Mouse (Mus musculus): ENCODE measurements around the gene Btbd35f20. TPM values are rescaled to one million over a fixed set of nuclear protein-coding genes. Genes with fewer than 3 reads are reported as not detected.
"Not testable (repeated sequence)": the region's sequence is repeated elsewhere in the genome, so short reads cannot be mapped to it uniquely, and the experiment has no call there.

Gene Btbd35f20
- not detected in 2 replicates for polyA plus RNA-seq (2015; fragmentation: Nextera tagmentation; extraction: Ambion mirVana)

DNA sequence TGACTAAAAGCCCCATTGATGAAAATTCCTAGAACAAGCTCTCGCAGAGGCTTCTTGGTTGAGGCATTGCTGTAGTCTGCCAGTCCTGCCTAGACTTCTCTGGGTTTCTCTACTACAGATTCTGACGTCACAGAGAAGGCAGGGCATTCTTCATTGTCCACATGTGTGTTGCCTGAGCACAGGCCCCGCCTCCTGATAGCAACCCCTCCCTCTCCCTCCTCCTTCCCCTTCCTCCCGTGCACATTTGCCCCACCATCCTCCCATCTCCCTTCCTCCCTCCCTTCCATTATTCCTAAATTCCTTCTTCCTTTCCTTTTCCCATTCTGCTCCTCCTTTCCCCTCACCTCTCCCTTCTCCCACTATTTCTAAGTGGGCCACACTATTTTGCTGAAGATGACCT is at the start of gene Btbd35f20:
Gene Btbd35f20 (minus strand): TSS at position 101 of the 400 bp plus-strand sequence.
- not testable (repeated sequence) for H3K27me3 ChIP-seq; ATAC-seq (ENCODE audit: insufficient number of reproducible peaks, insufficient read depth, low FRiP score, low TSS enrichment, low read depth); H3K4me2 ChIP-seq; H3K9ac ChIP-seq; H3K9me3 ChIP-seq; H3K4me1 ChIP-seq; H3K36me3 ChIP-seq; H3K27ac ChIP-seq; H3K4me3 ChIP-seq
- no CpG with 5 or more reads among the region's 4 CpGs for WGBS

Other genes with a start within 250 kb of the Btbd35f20 start
- not detected in 2 replicates for gene Btbd35f28, start 94.7 kb downstream of the Btbd35f20 start, polyA plus RNA-seq (2015; fragmentation: Nextera tagmentation; extraction: Ambion mirVana)
- gene Btbd35f17, start 79.4 kb upstream of the Btbd35f20 start, polyA plus RNA-seq (2015; fragmentation: Nextera tagmentation; extraction: Ambion mirVana), result not detected in 2 replicates

All from embryonic facial prominence, embryonic 13.5 days (tissue).